Mouse (Mus musculus) cerebellum, adult 2 months (tissue): ENCODE data around the gene Clint1.

Experiments used
- CTCF ChIP-seq: fragments of 200-500 bp; IDR thresholded peaks from 2 replicates; pipeline ENCODE4 v1.5.1; 2011; ENCODE audit warnings: low read depth, mild to moderate bottlenecking, control low read depth, low read length, moderate library complexity, borderline replicate concordance; ENCODE audit not compliant: insufficient read depth
- POLR2A ChIP-seq: fragments of 200-500 bp; IDR thresholded peaks from 2 replicates; pipeline ENCODE4 v1.6.1; 2011; ENCODE audit warnings: low read length, control low read depth, borderline replicate concordance; ENCODE audit not compliant: insufficient read depth

- TF ChIP-seq CTCF (no peak), POLR2A (no peak)
Measured at GRCm38 (mm10) chr11:45809424-45809823, 42.4 kb upstream of the Clint1 start.
